Mouse (Mus musculus) c-Kit-negative CD71-positive TER-119-positive erythroid progenitor cells, embryonic 14.5 days (primary cell): ENCODE results near the gene Tbx2.

ENCODE experiments used
- DNase-seq: peaks from one replicate; pipeline ENCODE4 v3.0.0-alpha.2; 2013; ENCODE audit warnings: low read depth, low spot score

The Tbx2 gene

DNA sequence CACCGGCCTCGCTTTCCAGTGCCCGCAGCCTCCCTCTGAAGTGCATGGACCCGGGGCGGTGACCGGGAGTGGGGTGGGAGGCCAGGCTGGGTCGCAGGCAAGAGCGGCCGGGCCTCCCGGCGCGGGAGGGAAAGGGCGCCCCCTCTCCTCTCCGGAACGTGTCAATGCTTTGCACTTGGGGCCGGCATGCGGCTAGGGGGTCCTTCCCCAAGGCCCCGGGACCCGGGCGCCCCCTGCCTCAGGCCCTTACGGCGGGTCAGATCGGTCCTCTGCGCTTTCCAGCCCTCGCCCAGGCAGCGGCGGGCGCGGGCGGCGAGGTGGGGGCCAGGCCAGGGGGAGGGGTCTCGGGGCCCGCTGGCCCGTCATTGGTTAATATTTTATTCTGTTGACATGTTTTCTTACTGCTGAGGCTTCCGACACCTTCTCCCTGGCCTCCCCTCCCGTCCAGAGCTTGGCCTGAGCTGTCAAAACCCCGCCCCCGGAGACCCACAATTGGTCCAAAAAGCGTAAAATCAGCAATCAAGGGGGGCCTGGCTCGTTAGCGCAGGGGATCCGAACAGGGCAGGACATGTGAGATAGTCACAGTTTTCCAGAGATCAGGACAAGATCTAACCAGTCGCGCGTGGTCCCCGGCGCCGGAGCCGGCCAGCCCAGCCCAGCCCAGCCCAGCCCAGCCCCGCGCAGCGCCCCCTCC, at the start of gene Tbx2:
Gene Tbx2 (plus strand): TSS at position 321 of the 694 bp plus-strand sequence.
- no peak for DNase-seq

DNA sequence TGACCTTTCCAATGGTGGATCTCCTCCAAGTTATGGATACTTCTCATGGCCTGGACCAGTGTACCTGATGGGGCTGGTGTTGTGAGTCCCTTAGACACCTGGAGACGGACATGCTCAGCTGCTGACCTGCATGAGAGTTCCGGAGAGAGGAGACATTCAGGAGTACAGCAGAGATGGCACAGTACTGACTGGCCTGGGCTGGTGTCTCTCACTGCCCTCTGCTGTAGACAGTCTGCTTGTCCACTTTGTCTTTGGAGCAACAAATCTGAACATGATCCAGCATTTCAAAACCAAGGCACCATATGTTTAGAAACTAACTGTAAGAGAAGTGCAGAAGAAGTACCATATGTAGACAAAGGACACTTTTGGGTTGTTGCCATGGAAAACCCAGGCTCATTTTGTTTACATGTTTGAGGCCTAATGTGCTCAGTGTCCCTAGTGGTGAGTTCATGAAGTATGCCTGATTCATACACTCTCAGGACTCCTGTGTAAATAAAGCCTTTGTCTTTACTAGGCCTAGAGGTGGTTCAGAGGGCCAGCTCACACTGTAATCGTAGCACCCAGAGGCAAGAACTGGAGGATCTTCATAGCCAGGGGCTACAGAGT, 46.1 kb upstream of the Tbx2 start:
- no peak for DNase-seq

DNA sequence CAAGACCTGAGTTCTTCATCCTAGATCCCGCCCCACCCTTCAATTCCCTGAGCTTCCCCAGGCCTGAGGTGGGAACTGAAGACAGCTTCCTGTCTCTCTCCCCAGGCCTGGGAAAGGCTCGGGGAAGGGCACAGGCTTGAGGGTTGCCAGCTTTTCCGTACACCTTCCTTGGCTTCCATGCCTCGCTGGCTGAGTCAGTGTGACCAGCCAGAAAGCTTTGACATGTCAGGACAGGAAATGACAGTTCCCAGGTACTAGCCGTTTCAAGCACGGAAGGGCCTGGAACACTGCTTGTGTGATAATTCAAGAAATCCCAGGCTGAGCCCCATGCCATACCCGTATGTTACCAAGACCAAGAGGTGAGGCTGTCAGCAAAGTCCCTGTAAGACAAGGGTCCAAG, 42.6 kb upstream of the Tbx2 start:
- DNase-seq: no peak

DNA sequence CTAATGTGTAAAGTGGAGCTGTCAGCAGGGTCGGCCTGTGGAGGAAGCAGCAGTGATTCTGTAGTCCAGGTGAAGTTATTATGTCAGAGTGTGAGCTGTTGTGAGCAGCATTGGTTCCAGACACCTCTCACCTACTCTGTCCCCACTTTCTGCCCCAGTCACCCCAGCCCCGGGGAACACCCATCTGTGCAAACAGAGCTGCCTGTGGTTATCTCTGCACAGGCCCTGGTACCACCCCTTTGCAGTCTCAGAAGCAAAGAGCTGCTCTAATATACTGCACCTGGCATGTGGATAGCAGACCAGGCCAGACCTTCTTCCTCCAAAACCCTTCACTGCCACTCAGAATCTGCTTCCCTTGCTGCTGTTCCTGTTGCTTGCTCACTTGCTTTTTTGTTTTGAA, 42.1 kb upstream of the Tbx2 start:
- peak; percentile 63 for DNase-seq

DNA sequence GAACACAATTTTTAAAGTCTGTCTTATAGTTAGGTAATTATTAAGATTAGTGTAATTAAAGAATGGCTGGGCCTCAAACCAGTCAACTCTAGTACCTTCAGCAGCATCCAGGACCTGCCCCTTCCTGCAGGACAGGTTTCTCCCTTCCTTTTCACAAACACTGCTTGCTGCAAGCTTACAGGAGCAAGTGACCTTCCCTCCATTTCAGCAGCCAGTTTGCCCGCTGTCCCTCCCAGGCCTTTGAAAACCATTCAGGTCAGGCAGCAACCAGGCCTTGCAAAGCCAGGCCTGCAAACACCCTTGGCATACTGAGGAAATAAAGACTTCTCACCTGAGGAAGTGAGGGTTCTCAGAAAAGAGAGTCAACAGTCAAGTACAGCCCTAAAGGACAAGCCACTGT, 41.1 kb upstream of the Tbx2 start:
- DNase-seq: no peak

DNA sequence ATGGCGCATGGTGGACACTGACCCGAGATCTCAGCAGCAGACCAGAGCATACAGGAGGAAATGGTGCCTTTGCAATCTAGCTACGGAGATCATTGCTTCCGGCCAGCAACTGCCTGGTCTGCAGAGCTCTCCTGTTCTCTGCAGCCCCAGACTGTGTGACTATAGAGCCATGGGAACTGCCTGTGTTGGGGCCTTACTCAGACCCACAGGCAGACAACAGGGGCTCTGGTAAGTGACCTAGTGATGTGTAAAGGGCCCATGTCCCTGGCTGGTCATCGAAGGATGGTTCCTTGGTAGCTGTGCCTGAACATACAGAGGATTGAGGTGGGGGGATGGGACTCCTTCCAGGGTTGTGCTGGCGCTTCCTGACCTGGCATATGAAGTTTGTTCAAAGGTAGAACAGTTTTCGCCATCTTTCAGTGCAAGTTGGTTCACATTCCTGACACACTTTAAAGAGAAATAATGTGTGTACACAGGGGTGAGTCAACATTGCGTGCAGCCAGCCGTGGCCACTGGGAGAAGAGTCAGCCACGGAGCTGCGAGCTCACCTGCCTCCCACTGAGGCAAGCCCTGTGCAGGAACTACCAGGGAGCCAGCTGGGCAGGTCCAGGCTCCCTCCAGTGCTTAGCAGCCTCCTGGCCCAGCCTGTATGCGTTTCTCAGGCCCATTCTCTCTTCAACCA, 39.7 kb upstream of the Tbx2 start:
- DNase-seq: no peak

DNA sequence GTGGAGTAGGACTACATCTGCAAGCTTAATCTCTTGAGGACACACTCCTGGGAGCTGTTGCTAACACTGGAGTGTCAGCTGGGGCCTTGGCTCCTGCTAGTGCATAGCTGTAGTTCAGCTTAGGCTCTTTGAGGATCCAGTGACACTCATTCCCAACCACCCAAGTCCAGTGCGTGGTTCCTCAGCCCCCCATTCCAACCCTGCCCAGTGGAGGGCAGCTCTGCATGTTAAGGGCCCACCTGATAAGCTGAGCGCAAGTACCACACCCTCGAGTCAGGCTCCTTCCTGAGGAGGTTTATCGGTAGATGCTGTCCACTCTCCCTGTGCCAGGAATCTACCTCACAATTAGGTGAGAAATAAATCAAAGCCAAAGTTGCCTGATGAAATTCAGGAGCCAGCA, 32.9 kb upstream of the Tbx2 start:
- DNase-seq: peak; percentile 54

DNA sequence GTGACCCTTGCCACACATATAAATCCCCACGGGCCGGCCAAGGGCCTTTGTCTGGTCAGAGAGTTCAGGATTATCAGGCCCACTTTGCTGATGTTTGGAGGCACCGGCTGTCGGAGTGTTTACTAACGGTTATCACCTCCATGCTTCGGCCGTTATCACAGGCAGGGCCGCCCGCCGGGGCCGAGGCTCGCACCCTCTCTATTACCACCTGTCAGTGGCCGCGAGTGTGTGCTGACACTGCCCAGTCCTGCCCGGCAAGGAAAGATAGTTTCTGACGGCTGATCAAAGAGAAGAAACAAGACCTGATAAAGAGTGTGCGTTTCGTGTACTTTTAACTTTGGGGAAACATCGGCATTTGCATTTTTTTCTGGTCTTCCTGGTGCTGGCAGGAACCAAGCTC, 32.5 kb upstream of the Tbx2 start:
- peak; percentile 46 for DNase-seq

DNA sequence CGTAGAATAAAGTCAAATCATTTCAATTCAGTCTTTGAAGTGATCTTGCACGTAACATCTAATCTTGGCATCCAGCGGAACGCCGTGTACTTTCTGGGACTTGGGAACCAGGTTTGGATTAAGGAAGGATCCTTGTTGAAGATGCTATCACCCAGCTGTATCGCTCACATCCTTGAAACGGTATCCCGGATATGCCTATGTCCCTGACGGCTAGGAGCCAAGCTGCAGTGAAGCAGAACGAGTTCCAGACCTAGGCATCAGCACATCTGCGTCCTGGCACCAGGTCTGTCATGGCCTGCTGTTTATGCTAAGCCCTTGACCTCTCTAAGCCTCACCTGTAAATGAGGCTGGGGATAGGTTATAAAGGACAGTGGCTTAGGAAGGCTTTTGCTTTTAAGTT, 32.0 kb upstream of the Tbx2 start:
- no peak for DNase-seq

DNA sequence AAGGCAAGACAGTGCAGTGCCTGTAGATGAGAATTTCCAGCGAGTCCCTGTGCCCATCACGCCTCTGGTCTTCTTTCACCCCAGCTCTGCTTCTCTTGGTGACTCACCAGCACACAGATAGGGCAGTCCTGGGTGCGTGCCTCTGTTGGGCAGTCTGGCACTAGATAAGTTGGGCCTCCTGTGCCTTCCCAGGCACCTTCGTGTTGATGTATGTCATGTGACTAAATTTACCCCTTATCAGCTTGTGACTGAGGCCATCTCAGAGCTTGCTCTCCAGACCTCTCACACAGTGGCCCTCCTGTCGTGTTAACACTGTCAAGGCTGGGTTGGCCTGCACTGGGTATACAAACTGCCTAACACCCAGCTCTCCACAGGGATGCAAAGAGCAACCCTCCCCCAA, 28.3 kb upstream of the Tbx2 start:
- peak; percentile 80 for DNase-seq

DNA sequence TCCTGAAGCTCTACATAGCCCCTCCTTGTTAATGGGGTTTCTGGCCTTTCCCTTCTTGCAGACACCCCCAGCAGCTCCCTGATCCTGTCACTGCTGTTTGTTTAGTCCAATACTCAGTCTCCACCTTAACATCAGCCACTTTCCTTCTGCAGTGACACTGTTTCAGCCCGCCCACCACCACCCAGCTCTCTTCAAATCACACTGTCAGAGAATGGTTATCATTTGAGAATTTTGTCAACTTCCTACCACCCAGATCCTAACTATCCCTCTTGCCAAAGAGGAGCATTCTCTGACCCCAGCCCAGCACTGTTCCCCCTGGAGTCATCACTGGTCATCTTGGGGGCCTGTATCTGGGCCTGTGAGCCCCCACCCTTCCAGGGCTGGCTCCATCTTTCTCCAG, 26.6 kb upstream of the Tbx2 start:
- no peak for DNase-seq

DNA sequence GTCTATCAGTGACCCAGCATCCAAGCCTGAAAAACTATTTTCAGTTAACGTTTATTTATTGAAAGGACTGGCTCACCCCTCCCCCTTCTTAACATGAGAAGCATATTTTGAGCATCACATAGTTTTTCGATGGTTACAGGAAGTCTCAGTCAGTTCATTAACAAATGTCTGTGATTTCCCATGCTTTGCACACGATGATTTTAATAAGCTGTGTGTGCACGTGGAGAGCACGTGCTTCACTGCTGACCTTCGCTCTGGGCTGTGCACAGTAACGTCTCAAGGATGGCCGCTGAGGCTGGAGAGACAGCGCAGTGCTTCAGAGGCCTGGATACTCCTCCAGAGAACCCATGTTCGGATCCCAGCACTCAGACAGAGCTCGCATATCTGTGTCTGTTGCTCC, 25.0 kb upstream of the Tbx2 start:
- no peak for DNase-seq

DNA sequence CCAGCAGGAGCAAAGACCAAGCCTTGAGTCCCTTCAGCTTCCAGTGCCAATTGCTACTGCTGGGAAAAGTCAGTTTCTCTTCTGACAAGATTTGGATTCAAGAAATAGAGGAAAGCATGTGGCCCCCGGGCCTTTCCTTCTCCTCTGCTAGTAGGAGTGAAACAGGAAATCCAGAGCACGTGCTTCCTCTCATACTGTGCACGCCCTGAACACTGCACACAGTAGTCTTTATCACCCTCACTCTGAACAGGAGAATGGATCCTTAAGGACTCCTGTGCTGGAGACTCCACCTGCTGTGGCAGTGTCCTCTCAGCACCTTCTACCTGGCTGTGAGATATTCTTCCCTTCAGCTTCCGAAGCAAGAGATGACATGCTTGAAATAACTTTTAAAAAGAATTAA, 21.1 kb upstream of the Tbx2 start:
- DNase-seq: no peak

DNA sequence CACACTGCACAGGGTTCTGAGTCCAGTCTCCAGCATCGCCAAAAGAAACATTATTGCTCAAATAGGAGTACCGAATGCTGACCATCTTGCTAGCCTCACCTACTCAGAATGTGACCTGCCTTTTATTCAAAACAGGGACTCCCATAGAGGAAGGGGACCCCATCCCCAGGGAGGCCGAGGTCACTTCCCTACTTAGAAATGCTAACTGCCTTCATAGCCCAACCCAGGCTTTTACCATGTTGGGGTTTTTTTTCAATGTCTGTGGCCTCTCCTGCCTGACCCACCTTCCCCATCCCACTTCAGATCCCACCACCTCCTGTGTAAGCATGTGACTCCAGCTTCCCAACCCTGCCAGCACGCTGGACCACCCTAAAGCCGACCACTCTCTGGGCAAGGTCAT, 20.7 kb upstream of the Tbx2 start:
- no peak for DNase-seq

DNA sequence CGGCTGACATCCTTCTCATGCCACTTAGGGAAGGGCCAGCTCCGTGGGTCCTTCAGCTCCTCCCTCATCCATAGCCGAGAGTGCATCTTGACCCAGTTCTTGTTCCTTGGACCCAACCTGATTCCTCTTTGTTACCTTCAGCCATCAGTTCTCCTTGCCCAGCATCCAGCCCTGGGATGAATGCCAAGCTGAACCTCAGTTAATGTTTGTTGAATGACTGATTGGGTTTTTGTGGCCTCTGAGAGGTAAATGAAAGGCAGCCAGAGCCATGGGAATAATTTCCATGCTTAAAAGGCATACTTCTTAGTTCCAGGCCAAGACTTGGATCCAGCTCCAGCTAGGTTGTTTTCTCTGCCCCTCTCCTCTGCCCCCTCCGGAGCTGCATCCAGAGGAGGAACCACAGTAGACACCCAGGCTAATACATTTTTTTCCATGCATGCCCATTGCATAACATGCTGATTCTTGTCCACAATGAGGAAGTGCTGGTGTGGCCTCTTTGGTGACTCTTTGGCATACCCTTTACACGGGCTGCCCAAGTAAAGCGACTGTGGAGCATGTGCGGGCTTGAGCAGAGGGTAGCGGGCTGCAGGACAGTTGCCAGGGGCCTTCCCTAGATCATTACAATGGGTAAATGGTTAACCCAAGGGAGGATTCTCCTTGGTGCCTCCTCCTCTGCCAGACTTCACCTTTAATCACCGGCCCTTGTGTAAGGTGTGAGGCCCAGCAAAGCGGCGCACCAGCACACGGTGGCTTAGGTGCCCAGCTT, 20.0 kb upstream of the Tbx2 start:
- DNase-seq: no peak

DNA sequence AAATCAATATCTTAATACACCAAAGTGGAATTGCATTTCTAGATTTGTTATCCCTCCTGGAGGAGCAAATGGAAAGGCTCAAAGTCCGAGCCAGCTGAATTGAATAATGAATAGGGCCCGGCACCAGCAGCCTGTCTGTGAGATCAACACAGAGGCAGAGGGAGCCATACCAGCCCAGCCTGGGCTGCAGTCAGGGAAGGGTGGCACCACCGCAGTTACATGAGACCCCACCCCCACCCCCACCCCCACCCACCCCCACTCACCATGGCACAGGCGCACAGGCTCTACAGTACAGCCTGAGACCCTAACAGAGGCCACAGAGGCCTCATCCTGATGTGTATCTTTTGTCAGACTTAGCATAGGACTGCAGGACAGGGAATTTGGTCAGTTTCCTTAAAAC, 17.7 kb upstream of the Tbx2 start:
- no peak for DNase-seq

DNA sequence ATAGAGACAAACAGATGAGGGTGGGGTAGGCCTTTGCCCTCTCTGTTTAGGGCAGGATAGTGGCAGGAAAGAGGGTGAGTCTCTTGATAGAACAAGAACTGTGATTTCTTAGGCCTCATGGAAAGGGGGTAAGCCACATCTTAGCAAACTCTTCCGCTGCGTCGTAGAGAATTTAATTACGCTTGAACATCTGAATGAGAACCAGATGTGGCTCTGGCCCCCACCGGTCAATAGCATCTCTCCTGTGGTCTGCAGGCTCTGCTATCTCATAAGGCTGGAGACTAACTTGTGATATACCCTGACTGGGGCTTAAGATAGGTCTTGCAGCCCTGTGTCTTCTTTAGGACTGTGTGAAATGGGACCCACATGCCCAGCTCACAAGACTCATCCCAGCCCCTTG, 15.9 kb upstream of the Tbx2 start:
- DNase-seq: no peak

DNA sequence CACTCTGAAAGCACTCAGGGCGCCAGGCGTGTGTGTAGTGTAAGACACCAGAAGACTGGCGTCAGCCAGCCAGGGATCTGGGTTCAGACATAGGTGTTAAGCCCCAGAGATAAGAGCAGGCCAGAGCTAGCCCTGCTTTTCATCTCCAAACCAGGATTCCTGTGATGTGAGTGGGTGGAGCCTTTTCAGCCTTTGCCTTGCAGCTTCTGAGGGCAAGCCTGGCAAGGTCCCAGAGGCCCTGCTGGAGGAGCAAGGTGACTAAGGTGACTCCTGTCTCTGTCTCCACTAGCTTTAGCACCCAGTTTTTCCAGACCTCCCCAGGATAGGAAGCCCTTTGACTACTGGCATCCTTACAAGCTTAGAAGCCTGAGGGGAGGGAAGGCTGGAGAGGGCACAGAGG, 13.9 kb upstream of the Tbx2 start:
- no peak for DNase-seq

DNA sequence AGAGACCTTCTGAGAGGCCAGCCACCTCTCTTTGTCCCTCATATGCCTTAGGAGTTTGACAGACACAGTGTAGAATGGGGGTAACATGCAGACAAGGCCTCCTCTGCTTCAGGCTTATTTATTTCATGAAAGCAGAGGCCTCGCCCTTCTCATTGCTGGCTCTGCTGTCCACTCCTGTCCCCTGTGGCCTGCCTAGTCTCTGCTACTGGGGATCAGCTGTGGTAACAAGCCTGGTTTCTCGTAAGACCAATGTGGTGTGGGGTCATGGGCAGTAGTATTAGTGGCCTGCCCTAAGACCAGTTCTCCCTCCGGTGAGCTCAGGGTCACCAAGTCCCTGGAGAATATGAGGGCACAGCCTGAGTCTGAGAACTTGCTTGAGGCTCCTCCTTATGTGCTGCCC, 11.4 kb upstream of the Tbx2 start:
- no peak for DNase-seq

DNA sequence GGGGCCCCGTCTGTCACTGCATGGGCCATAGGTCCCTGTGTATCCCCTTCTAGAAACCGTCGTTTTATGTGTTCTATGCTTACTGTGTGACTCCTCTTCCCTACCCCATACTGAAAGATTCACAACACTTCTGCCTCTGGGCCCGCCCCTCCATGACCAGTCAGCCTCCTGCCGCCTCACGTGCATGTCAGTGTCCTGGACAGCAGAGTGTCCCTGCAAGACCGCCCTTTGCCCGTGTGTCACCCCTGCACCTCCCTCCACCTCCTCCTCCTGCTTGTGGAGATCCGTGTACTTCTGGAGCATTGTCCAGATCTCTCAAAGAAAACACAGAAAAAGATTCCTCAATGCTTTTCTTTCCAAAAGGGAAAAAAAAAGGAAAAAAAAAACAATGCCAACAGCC, 10.7 kb upstream of the Tbx2 start:
- no peak for DNase-seq

DNA sequence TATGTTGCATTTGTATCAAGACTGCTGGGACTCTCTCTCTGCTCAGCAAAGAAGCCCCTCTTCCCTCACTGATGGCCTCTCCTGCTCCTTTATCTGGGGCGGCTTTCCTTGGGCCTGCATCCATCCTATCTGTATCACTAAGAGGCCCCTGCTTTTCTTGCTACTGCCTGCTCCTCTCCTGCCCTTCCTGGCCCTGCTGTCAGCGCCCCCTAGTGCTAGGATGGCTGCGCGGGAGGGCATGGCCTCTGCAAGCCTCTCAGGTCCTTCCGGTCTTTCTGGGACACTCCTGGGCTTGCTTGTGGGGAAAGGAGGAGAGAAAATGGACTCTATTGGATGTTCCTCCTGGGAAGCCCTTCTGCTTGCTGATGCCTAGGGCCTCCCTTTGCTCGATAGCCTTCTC, 9.2 kb upstream of the Tbx2 start:
- peak; percentile 62 for DNase-seq

DNA sequence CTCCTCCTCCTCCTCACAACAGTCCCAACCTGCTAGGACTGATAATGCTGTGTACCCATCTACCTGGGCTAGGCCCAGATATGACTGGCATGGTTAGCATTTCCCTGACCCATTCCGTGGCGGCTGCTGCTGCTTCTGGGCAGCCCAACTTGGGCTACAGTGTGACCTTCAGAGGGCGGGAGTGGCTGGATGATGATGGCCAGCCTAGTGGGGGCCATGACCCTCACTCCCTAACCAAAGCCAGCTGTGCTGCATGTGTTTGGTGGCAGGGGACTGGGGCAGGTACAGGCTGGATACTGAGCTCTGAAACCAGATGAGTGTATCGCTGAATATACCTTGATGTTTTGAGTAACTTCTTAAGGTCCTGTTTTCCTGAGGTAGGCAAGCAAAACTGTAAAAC, 8.6 kb upstream of the Tbx2 start:
- DNase-seq: no peak

DNA sequence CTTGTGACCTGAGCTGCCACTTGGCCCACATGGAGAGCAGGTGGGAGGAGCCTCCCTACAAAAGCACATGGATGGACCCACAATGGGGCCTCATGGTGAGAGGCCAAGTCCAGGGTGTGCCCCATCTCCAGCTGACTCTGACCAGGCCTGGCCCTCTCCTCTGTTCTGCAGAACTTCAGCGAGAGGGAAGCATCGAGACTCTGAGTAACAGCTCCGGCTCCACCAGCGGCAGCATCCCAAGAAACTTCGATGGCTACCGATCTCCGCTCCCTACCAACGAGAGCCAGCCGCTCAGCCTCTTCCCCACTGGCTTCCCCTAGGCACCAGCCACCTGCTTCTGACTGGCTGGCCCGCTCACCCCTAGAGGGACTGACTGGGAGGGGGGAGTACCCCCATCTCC, 7.3 kb upstream of the Tbx2 start:
- no peak for DNase-seq
